Mouse (Mus musculus) heart, embryonic 14.5 days (tissue): ENCODE measurements around the gene Calm3. TPM values are rescaled to one million over a fixed set of nuclear protein-coding genes. Genes with fewer than 3 reads are reported as not detected.
A peak's percentile ranks its signal among the peaks of the same experiment; 100 is the strongest.

Source experiments
- ATAC-seq: fragments of 200-750 bp; cut with Nextera tagmentation; 2 replicates; pipeline ENCODE4 v1.8.0; 2017; ENCODE audit warnings: low read depth, moderate TSS enrichment; ENCODE audit not compliant: insufficient number of reproducible peaks, insufficient read depth, low FRiP score
- H3K27ac ChIP-seq, 2 experiments: fragments of 200-500 bp in 1 of 2; fragments of 300-500 bp in 1 of 2; sonication (generic) in 1 of 2; replicated peaks in 1 of 2; 2 replicates each; pipeline ENCODE4 v1.5.1; 2012 to 2014; ENCODE audit warnings: low read depth in 2 of 2, low read length in 2 of 2, control low read depth in 1 of 2, mild to moderate bottlenecking in 1 of 2, mixed read lengths in 1 of 2; ENCODE audit not compliant: control insufficient read depth in 1 of 2, insufficient read depth in 1 of 2
- H3K27me3 ChIP-seq: fragments of 300-500 bp; sonication (generic); 2 replicates; pipeline ENCODE4 v1.6.1; 2014; ENCODE audit warnings: mild to moderate bottlenecking, low read length, control low read depth; ENCODE audit not compliant: control insufficient read depth, insufficient read depth
- H3K36me3 ChIP-seq: fragments of 300-500 bp; sonication (generic); 2 replicates; pipeline ENCODE4 v1.6.1; 2014; ENCODE audit warnings: mild to moderate bottlenecking, control low read depth, low read length, mixed read lengths; ENCODE audit not compliant: control insufficient read depth, insufficient read depth
- H3K4me1 ChIP-seq, 2 experiments: fragments of 200-500 bp in 1 of 2; fragments of 300-500 bp in 1 of 2; sonication (generic) in 1 of 2; 2 replicates each; pipeline ENCODE4 v1.6.1; 2012 to 2014; ENCODE audit warnings: low read length in 2 of 2, control low read depth in 1 of 2, mixed read lengths in 1 of 2; ENCODE audit not compliant: control insufficient read depth in 2 of 2, insufficient read depth in 2 of 2
- H3K4me2 ChIP-seq: fragments of 300-500 bp; sonication (generic); 2 replicates; pipeline ENCODE4 v1.6.1; 2014; ENCODE audit warnings: mild to moderate bottlenecking, low read length
- H3K4me3 ChIP-seq, 2 experiments: fragments of 200-500 bp in 1 of 2; fragments of 300-500 bp in 1 of 2; sonication (generic) in 1 of 2; 2 replicates each; pipeline ENCODE4 v1.5.1; 2012 to 2014; ENCODE audit warnings: low read length in 2 of 2, mild to moderate bottlenecking in 2 of 2, control low read depth in 1 of 2, low read depth in 1 of 2, moderate library complexity in 1 of 2; ENCODE audit not compliant: control insufficient read depth in 1 of 2, insufficient read depth in 1 of 2
- H3K9ac ChIP-seq: fragments of 300-500 bp; sonication (generic); 2 replicates; pipeline ENCODE4 v1.6.1; 2014; ENCODE audit warnings: mild to moderate bottlenecking, low read length
- H3K9me3 ChIP-seq: fragments of 300-500 bp; sonication (generic); 2 replicates; pipeline ENCODE4 v1.6.1; 2016; ENCODE audit warnings: low read length, control low read depth; ENCODE audit not compliant: control insufficient read depth
- WGBS: fragments of 180-500 bp; shearing (Covaris S2); extraction: QIAGEN DNeasy Blood & Tissue Kit; methylation state at CpG from one replicate; pipeline ENCODE4 v1.1.7; 2014; 5-methylcytosine and 5-hydroxymethylcytosine counted together
- polyA plus RNA-seq: library from polyadenylated mRNA; unstranded; fragments of >200 nt; fragmentation: Nextera tagmentation; extraction: Ambion mirVana; gene quantifications from 2 replicates; pipeline ENCODE4 v1.2.1, GENCODE M21; 2014

Gene Calm3
- polyA plus RNA-seq, 1 experiment from 2014 or later = 152 TPM

GRCm38 (mm10) chr7:16946441-16947348 lies 22.8 kb upstream of the Calm3 start:
- Histone ChIP-seq H3K4me2 (peak overlapping the region; percentile 77), H3K27me3 (peaks cover 42% of the 10 kb centered on the region), H3K36me3 (no peaks in the 10 kb centered on the region), H3K4me1 (peaks cover 29 to 43% of the 10 kb centered on the region in 2 experiments), H3K9ac (peak overlapping the region; percentile 57), H3K27ac (no peak overlapping the region), H3K4me3 (peak overlapping the region; percentile 34 to 43), H3K9me3 (no peaks in the 10 kb centered on the region)
- WGBS = 4% methylated on average over 52 of the region's 53 CpGs
- no peak for ATAC-seq

- Histone ChIP-seq H3K36me3 (no peaks in the 10 kb centered on the region), H3K9ac (no peak overlapping the region), H3K9me3 (no peaks in the 10 kb centered on the region), H3K27ac (no peak overlapping the region), H3K4me1 (peaks cover 29 to 48% of the 10 kb centered on the region in 2 experiments), H3K27me3 (peaks cover 42% of the 10 kb centered on the region), H3K4me3 (peak overlapping the region in 1 of 2 experiments; percentile 63; a peak in 2 of 4 replicates), H3K4me2 (peak overlapping the region; percentile 94)
- WGBS = 12% methylated on average over 17 of the region's 17 CpGs
- ATAC-seq = no peak
Observed at GRCm38 (mm10) chr7:16945419-16945818, 21.5 kb upstream of the Calm3 start.

DNA sequence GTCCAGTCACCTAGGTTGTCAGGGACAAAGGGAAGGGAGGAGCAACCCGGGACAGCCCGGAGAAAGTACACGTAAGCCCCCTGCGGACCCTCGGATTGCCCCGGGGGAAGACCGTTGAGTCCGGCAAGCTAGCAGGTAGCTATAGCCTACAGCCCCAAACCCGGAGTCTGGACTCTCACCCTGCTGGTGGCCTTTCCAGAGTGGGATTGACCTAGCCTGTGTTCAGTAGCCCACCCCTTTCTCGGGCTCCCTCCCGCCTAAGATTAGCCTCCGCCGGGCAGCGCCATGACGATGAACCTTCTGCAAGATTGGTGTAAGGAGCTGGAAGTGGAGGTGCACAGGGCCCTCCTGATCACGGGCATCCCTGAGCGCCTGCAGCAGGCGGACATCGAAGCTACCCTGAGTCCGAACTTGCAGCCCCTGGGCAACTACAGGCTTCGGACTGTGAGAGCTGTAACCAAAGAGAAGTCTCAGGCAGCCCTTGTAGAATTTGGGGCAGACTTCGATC lies 20.9 kb upstream of the Calm3 start:
- Histone ChIP-seq H3K4me3 (peak overlapping the region; percentile 53 to 63), H3K4me1 (peaks cover 34 to 51% of the 10 kb centered on the region in 2 experiments), H3K27ac (no peak overlapping the region), H3K9ac (peak overlapping the region; percentile 82), H3K9me3 (no peaks in the 10 kb centered on the region), H3K4me2 (peak overlapping the region; percentile 94), H3K36me3 (no peaks in the 10 kb centered on the region), H3K27me3 (peaks cover 42% of the 10 kb centered on the region)
- WGBS = 2% methylated on average over 22 of the region's 22 CpGs
- no peak for ATAC-seq

- Histone ChIP-seq H3K4me1 (peaks cover 35 to 49% of the 10 kb centered on the region in 2 experiments), H3K27ac (no peak within 1 kb of the TSS), H3K36me3 (no peaks in the 10 kb centered on the region), H3K4me2 (peak within 1 kb of the TSS; percentile 94), H3K4me3 (peak within 1 kb of the TSS; percentile 53 to 63), H3K27me3 (peaks cover 36% of the 10 kb centered on the region), H3K9me3 (no peaks in the 10 kb centered on the region), H3K9ac (peak within 1 kb of the TSS; percentile 82)
- peak; percentile 79 for ATAC-seq
- WGBS = 18% methylated on average over 36 of the region's 36 CpGs
Observed at GRCm38 (mm10) chr7:16944061-16944807, 20.3 kb upstream of the Calm3 start, which contains the start of gene Pnmal2. Gene Pnmal2 (plus strand): TSS chr7:16944682.

GRCm38 (mm10) chr7:16942861-16943260 lies 18.9 kb upstream of the Calm3 start:
- Histone ChIP-seq H3K4me1 (peaks cover 28 to 37% of the 10 kb centered on the region in 2 experiments), H3K9ac (no peak overlapping the region), H3K27ac (no peak overlapping the region), H3K27me3 (peaks cover 29% of the 10 kb centered on the region), H3K4me3 (no peak overlapping the region), H3K4me2 (no peak overlapping the region), H3K36me3 (no peaks in the 10 kb centered on the region), H3K9me3 (no peaks in the 10 kb centered on the region)
- ATAC-seq = no peak
- WGBS = 69% methylated on average over 4 of the region's 4 CpGs

DNA sequence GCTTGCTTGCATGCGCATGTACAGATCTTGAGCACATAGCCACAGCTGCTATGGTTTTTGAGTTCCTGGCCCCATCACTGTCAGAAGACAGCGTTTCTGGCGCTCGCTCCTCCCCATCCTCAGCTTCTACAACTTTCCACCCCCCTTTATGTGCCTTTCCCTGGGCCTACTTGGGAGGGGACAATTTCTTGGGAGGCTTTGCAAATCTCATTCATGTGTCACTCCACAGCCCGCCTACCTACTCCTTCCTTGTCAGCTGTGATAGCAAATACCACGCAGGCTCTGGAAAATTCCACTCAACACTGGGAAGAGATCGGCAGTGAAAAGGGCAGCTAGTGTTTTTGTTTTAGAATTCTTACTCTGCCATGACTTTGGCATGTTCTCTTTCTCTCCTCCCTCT lies 16.4 kb upstream of the Calm3 start:
- 23% methylated on average over 7 of the region's 7 CpGs for WGBS
- peak overlapping the region; percentile 10 to 30; a peak in 1 of 4 replicates for H3K27ac ChIP-seq
- H3K4me3 ChIP-seq = no peak overlapping the region
- H3K36me3 ChIP-seq = no peaks in the 10 kb centered on the region
- H3K27me3 ChIP-seq = peaks cover 4% of the 10 kb centered on the region
- no peak overlapping the region for H3K9ac ChIP-seq
- H3K4me1 ChIP-seq = peaks cover 11 to 17% of the 10 kb centered on the region in 2 experiments
- H3K4me2 ChIP-seq = no peak overlapping the region
- no peaks in the 10 kb centered on the region for H3K9me3 ChIP-seq
- ATAC-seq = no peak

DNA sequence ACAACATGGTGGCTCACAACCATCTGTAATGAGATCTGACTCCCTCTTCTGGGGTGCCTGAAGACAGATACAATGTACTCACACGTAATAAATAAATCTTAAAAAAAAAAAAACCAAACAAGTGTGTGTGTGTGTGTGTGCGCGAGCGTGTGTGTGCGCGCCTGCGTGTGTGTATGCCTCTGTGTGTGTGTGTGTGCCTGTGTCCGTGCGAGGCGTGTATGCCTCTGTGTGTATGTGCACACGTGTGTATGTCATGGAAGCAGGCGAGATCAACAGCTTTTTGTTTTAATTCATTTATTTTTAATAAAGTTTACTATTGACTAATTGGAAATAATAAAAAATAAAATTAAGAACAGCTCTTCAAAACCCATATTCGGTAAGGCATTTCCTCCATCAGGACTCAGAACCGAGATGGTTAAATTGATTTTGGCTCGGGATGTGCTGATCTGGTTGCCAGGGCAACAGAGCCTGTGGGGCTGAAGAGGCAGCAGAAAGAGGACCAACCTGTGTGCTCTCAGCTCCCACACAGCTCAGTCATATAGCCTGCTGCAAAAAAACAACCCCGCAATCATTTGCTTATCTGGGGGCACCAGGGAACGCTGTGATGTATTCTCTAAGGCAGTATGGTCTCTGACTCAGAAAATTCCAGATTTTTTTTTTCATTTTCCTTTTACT lies 14.3 kb upstream of the Calm3 start:
- Histone ChIP-seq H3K9me3 (no peaks in the 10 kb centered on the region), H3K36me3 (no peaks in the 10 kb centered on the region), H3K27ac (no peak overlapping the region), H3K9ac (no peak overlapping the region), H3K27me3 (no peaks in the 10 kb centered on the region), H3K4me2 (no peak overlapping the region), H3K4me3 (no peak overlapping the region), H3K4me1 (peaks cover 6 to 12% of the 10 kb centered on the region in 2 experiments; a peak in 3 of 4 replicates)
- WGBS = 72% methylated on average over 17 of the region's 17 CpGs
- no peak for ATAC-seq
